Mouse (Mus musculus) CH12.LX (cell line): ENCODE results near the gene Mkrn2.

Experiments
- CTCF ChIP-seq, 2 experiments: IDR thresholded peaks in 1 of 2; conservative IDR thresholded peaks in 1 of 2; 2 replicates each; pipeline ENCODE4 v1.5.1; 2011 to 2012; ENCODE audit warnings: low read depth in 2 of 2, low read length in 2 of 2, improper control_type of control experiment in 1 of 2, inconsistent platforms in 1 of 2, mild to moderate bottlenecking in 1 of 2, moderate library complexity in 1 of 2
- EP300 ChIP-seq: IDR thresholded peaks from 2 replicates; pipeline ENCODE4 v1.6.1; 2011; ENCODE audit warnings: low read length, improper control_type of control experiment
- KAT2A ChIP-seq: IDR thresholded peaks from 2 replicates; pipeline ENCODE4 v1.6.1; 2012; ENCODE audit warnings: low read length, improper control_type of control experiment, inconsistent platforms; ENCODE audit not compliant: insufficient replicate concordance
- USF1 ChIP-seq: IDR thresholded peaks from 2 replicates; pipeline ENCODE4 v1.6.1; 2014; ENCODE audit warnings: low read depth, mild to moderate bottlenecking, inconsistent platforms, low read length, improper control_type of control experiment
- ZC3H11A ChIP-seq: IDR thresholded peaks from 2 replicates; pipeline ENCODE4 v1.6.1; 2012; ENCODE audit warnings: low read depth, mild to moderate bottlenecking, inconsistent platforms, low read length, improper control_type of control experiment

GRCm38 (mm10) chr6:115592458-115592857 is 9.2 kb upstream of the Mkrn2 start, which contains the start of gene Mkrn2os:
- TF ChIP-seq USF1 (no peak), EP300 (no peak), KAT2A (no peak), ZC3H11A (no peak), CTCF (conservative IDR thresholded peaks at IDR 0.05 in 1 of 2, IDR thresholded peaks at IDR 0.05 in 1 of 2; ENCODE audit: low read depth in 2 of 2, low read length in 2 of 2) (no peak)
